Mouse (Mus musculus) ES-E14 (cell line): ENCODE results near the gene Znrf2.

Experiments used
- CHD2 ChIP-seq: IDR thresholded peaks from 2 replicates; pipeline ENCODE4 v1.6.1; 2014; ENCODE audit warnings: mild to moderate bottlenecking, low read depth, low read length, inconsistent platforms
- HCFC1 ChIP-seq: IDR thresholded peaks from 2 replicates; pipeline ENCODE4 v1.6.1; 2012; ENCODE audit warnings: low read length, inconsistent platforms, borderline replicate concordance; ENCODE audit not compliant: insufficient read depth
- MAFK ChIP-seq: IDR thresholded peaks from 2 replicates; pipeline ENCODE4 v1.6.1; 2014; ENCODE audit warnings: mild to moderate bottlenecking, low read depth, low read length, inconsistent platforms; ENCODE audit not compliant: insufficient read depth
- ZC3H11A ChIP-seq: IDR thresholded peaks from 2 replicates; pipeline ENCODE4 v1.6.1; 2012; ENCODE audit warnings: low read depth, mild to moderate bottlenecking, inconsistent platforms, low read length, borderline replicate concordance
- ZNF384 ChIP-seq: IDR thresholded peaks from 2 replicates; pipeline ENCODE4 v1.6.1; 2012; ENCODE audit warnings: low read depth, low read length, inconsistent platforms

DNA sequence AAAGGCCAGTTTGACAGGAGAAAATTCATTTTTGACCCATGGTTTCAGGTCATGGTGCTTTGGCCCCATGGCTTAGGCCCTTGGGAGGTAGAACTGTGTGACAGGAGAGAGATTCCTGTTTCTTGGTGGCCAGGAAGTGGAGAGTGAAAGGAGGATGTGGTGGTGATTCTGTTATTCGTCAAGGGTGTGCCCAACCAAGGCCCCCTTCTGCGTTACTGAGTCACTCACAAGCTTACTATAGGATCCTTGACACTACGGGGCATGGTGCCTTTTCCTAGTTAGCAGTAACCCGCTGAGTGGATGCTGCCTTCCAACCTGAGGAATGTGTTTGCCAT lies 50.7 kb downstream of the Znrf2 start:
- TF ChIP-seq ZNF384 (no peak), MAFK (no peak), HCFC1 (no peak), ZC3H11A (no peak), CHD2 (no peak)
